Mouse (Mus musculus) adipocyte (in vitro differentiated cells): ENCODE results near the gene Olfr16.

Experiments
- DNase-seq: peaks from one replicate; pipeline ENCODE4 v3.0.0-alpha.2; 2016; ENCODE audit warnings: low spot score

Gene Olfr16

GRCm38 (mm10) chr1:172950160-172950559 lies at the start of gene Olfr16:
TSS of gene Olfr16 (plus strand) at chr1:172950409.
- no peak for DNase-seq

DNA sequence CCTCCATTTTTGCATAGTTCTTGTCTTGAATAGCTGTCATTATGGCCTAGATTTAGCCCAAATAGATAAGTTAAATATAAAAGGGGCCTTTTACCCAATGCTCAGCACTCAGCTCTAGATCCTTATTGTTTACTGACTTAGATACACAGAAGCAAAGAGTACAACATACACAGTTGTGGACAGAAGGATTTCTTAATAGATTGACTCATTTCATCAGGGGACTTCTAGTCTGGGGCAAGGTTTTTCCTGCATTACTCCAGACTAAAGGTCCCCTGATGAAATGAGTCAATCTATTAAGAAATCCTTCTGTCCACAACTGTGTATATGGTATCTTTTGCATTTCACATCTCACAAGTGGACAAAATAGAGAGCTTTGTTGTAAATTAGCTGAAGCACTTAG lies 46.9 kb upstream of the Olfr16 start:
- no peak for DNase-seq

GRCm38 (mm10) chr1:172917115-172917514 lies 33.1 kb upstream of the Olfr16 start:
- DNase-seq = no peak

- no peak for DNase-seq
Measured at GRCm38 (mm10) chr1:172918450-172918849, 31.8 kb upstream of the Olfr16 start.

GRCm38 (mm10) chr1:172932197-172932596 lies 18.0 kb upstream of the Olfr16 start:
- no peak for DNase-seq

GRCm38 (mm10) chr1:172951171-172951720 lies 1.0 kb downstream of the Olfr16 start:
- DNase-seq = no peak

GRCm38 (mm10) chr1:172955376-172955775 lies 5.2 kb downstream of the Olfr16 start:
- no peak for DNase-seq

DNA sequence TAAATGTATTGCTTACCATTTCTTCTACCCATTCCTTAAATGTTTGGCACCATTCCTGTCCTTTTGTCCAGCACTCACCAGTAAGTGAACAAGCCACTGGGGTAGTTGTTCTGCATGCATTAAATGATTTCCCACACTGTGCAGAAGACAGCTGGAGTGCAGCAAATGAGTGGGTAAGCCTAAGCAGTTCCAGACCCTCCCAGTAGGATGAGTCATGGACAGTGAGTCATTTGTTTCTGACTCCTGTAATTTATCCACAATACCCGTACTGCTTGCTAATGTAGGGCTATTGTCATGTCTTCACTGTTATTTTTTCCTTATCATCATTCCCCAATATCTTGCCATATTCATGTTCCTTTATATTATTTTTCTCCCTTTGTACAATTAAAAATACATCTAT lies 10.2 kb downstream of the Olfr16 start:
- DNase-seq = no peak

GRCm38 (mm10) chr1:172989794-172990634 lies 39.8 kb downstream of the Olfr16 start:
- no peak for DNase-seq

DNA sequence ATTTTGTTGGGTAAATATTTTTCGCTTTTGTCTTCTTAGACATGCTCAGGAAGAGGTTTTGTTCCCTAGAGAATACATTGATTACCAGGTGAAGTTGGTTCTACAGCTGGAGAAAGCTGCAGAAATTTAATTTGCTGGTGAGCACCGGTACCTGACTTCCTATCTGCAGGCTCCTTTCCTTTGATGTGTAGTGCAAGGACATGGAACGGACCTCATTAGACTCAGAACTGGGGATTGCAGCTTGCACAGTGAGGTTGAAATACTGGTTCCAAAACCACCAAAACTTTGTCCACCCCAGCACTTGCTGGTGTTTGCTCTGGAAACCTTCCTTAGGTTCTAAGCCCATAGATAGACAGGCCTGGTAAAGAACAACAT lies 40.4 kb downstream of the Olfr16 start:
- DNase-seq = no peak
